Mouse (Mus musculus): Measurements from ENCODE around the gene Ralgapa2.

GRCm38 (mm10) chr2:146356524-146356923 is 155.6 kb downstream of the Ralgapa2 start:
- TF ChIP-seq CTCF (IDR thresholded peaks at IDR 0.05; ENCODE audit: borderline replicate concordance, extremely low read depth, insufficient read depth, insufficient read length), result no peak
- TF ChIP-seq POLR2A (IDR thresholded peaks at IDR 0.05; ENCODE audit: borderline replicate concordance, extremely low read depth, insufficient read depth, insufficient read length, poor library complexity, severe bottlenecking), result no peak
